Mouse (Mus musculus): ENCODE results near the gene Slc12a4.
"Not testable (repeated sequence)": the region's sequence is repeated elsewhere in the genome, so short reads cannot be mapped to it uniquely, and the experiment has no call there.

Gene Slc12a4

DNA sequence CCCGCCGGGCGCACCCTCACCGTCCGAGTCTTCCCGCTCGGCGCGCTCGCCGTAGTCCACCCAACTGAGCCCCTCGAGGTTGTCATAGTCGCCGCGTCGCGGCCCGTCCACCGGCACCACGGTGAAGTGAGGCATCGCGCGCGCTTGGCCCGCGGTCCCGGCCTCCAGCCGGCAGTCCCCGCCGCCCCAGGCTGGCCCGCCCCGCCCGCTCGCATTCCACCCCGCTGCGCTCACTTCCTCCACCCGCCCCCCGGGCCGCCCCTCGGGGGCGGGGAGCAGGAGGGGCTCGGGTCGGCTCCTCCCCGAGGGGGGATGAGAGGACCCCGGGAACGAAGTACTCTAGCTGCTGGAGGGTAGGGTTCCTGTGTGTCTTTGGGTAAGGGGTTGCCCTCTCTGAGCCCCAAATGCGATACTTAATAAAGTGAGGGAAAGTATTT is at the start of gene Slc12a4:
Slc12a4 (minus strand) TSS at position 193 of the 437 bp plus-strand sequence.
- DNase-seq (ENCODE audit: low read depth, low spot score), result peak; percentile 48

DNA sequence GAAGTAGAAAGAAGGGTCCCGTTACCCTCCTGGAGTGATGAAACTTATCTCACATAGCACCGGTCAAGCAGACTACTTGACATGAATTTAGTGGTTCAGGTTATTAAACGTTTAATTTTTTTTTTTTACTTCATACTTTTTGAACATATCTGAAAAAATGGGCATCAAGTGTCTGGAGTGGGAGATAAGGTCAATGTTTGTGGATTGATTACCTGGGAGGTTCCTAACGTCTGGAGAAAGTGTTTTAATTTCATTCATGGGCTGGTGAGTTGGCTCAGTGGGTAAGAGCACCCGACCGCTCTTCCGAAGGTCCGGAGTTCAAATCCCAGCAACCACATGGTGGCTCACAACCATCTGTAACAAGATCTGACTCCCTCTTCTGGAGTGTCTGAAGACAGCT is 46.3 kb upstream of the Slc12a4 start:
- not testable (repeated sequence) for DNase-seq (ENCODE audit: low read depth, low spot score)

DNA sequence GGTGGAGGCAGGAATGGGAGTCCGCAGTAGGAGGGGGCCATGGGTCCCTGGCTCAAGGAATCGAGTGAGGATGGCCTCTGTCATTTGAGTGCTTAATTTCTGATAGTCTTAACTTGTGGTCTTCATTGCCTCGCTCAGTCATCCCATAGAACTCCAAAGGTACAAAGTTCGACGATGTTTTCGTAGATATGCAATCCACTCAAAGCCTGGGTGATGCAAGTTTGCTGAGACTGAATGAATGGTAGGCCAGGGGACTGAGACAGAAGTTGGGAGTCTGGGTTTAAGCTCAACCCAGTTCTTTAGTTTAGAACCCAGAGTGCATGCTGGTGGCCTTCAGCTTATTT is 45.7 kb upstream of the Slc12a4 start, which contains the start of gene Ddx28:
Ddx28 (minus strand) TSS at position 240 of the 344 bp plus-strand sequence.
- no peak for DNase-seq (ENCODE audit: low read depth, low spot score)

DNA sequence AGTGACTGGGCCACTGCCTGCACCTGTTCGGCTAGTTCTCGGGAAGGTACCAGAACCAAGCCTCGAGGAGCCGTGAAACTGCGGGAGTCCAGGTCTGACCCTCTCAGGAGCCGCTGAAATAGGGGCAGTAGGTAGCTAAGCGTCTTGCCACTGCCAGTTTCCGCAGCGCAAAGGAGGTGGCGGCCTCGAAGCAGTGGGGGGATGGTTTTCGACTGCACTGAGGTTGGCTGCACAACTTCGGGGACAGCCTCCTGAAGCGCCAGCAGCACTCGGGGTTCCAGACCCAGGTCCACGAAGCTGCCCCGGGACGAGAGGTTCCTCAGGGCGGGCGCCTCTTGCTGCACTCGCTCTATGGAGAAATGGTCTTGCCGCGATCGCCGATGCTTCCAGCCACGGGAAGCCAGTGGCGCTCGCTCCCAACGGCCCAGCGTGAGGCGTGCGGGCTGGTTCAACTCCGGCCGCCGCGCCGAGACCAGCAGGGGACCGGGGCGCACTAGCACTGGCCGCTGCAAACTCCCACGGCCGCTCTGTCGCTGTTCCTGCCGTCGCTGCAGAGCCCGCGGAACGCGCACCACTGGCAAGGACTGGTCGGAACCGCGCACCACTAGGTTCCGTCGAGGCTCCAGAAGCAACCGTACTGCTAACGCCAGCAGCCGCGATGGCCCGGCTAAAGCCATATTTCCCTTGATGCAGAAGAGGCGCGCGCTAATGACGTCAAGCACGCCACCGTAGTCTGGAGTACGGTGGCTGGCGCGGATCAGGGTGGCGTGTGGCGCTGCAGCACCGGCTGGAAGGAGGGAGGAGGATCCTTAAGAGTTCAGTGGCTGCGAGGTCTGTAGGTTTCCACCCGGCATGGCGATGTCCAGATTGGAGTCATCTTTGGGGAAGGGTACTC is 45.1 kb upstream of the Slc12a4 start:
- DNase-seq (ENCODE audit: low read depth, low spot score), result peak; percentile 91

DNA sequence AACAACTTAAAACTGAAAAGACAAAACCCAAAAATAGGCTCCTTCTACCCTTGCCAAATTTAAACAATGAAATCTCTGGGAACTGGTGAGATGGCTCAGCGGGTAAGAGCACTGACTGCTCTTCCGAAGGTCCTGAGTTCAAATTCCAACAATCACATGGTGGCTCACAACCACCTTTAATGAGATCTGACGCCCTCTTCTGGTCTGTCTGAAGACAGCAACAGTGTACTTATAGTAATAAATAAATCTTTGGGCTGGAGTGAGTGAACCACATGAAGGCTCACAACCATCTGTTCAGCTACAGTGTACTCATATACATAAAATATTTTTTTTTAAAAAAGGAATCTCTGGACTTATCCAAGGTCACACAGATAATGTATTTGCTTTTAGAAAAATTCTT is 42.0 kb upstream of the Slc12a4 start:
- not testable (repeated sequence) for DNase-seq (ENCODE audit: low read depth, low spot score)

DNA sequence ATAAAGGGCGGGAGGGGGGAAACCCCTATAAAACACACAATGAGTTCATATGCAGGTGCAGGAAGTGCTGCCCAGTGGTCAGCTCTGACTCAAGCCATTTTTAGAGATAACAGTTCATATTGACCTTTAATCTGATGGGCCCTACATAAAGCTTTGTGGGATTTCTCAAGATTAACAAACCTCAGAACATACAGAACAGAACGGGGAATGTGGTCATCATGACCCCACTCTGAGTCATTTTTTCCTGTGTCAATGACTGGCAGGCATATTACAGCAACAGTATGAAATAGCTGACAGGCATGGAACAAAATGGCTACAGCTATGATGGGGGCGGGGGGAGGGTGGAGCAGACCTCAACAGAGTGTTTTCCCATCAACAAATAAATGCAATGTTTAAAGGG is 41.2 kb upstream of the Slc12a4 start:
- no peak for DNase-seq (ENCODE audit: low read depth, low spot score)

DNA sequence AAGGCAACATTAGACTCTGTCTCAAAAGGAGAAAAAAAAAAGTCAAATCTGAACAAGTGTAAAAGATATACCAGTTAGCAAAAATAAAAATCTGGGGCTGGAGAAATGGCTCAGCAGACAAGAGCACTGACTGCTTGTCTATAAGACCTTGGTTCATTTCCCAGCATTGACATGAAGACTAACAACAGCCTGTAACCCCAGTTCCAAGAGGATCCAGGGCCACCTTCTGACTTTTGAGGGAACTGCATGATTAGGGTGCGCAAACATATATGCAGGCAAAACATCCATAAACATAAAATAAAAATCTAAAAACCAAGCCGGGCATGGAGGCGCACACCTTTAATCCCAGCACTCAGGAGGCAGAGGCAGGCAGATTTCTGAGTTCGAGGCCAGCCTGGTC is 40.5 kb upstream of the Slc12a4 start:
- DNase-seq (ENCODE audit: low read depth, low spot score), result no peak

DNA sequence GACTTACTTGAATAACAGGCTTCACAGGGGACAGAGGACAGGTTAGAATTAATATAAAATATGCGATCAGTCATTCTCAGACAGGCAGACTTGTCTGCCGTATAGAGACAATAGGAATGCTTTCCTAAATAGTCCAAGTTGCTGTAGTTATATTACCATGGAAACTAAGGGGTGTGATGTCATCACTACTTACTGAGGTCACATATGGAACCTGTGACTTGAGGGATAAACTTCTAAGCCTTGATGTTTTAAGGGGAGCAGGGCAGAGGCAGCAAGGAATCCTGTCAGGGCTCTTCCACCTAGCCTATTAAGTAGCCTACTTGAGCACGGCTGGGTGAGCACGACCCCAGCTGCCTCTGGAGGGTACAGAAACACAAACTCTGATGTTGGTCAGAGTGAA is 40.0 kb upstream of the Slc12a4 start, which contains the start of gene Dpep2nb:
Dpep2nb (minus strand) TSS at position 101 of the 400 bp plus-strand sequence.
- no peak for DNase-seq (ENCODE audit: low read depth, low spot score)

DNA sequence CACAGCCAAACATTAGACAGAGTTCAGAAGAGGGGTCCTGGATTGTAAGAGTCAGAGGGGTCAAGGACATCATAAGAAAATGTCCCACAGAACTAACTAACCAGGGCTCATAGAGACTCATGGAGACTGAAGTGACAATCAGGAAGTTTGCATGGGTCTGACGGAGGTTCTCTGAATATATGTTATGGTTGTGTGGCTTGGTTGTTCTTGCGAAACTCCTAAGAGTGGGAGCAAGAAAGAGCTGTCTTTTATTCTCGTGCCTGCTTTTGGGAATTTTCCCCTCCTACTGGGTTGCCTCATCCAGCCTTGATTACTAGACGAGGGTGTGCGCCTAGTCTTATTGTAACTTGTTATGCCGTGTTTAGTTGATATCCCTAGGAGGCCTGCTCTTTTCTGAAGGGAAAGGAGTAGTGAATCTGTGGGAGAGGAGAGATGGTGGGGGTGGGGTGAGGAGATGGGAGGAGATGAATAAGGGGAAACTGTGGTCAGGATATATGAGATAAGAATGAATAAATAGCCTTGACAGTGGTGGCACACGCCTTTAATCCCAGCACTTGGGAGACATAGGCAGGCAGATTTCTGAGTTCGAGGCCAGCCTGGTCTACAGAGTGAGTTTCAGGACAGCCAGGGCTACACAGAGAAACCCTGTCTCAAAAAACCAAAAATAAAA is 38.8 kb upstream of the Slc12a4 start:
- DNase-seq (ENCODE audit: low read depth, low spot score), result no peak

DNA sequence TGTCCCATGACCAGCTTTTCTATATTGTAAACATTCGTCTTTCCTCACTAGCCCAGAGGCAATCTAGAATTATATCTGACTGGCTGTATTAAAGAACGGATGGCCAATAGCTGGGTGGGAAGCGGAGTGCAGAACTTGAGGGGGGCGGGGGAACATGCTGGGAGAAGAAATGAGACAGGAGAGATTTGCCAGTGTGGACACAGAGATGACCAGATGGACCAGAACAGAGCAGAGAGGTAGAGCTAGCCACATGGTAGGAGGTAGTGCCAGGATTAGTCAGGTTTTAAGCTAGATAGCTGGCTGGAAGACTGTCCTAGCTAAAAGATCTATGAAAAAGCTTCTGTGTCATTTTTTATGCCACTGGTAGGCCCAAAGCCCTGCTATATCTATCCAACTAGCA is 36.0 kb upstream of the Slc12a4 start:
- DNase-seq (ENCODE audit: low read depth, low spot score), result no peak

DNA sequence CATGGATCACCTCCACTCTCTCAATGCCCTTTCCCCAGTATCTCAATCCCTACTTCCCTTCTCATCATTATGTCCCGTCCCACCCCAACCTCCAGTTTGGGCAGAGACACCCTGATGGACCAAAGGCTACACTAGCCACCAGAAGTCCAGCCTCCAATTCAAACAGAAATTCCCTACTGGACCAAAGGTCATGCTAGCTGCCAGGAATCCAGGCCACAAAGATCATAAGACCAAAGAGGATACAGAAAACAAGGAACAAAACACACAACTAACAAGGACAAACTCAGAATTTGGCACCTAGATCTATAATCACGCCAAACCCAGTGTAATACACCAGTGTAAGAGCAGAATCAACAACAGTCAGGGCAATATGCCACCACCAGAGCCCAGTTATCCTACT is 33.1 kb upstream of the Slc12a4 start:
- DNase-seq (ENCODE audit: low read depth, low spot score), result no peak

DNA sequence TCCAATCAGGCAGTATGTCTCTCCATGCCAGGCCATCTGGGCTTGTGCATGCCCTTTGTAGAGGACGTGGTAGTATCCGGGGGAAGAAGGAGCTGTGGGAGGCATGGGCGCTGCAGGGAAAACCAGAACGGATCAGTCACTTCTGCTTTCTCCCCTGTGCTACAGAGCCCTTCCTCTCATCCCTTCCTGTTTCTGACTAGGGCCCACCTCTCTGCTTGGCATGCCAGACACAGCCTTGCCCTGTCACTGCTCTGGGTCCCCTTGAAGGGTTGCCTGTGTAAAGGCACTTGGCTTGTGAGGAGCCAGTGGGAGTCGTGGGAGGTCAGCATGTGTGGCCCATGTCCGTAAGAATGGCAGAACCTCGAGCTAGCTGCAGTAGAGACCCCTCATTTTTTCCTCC is 30.5 kb upstream of the Slc12a4 start:
- DNase-seq (ENCODE audit: low read depth, low spot score), result no peak

DNA sequence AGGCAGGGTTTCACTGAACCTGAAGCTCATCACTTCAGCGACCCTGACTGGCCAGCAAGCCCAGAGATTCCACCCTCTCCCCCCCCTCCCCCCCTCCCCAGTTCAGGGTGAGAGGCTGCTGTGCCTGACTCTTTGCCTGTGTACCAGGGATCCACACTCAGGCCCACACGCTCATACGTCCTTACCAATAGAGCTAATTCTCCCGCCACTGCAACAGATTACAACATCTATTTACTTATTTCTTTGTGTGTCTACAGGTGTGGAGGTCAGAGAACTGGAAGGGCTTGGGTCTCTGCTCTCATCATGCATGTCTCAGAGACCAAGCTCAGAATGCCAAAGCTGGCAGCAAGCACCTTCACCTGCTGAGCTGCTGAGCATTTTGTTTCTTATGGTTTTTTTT is 27.3 kb upstream of the Slc12a4 start:
- DNase-seq (ENCODE audit: low read depth, low spot score), result no peak

DNA sequence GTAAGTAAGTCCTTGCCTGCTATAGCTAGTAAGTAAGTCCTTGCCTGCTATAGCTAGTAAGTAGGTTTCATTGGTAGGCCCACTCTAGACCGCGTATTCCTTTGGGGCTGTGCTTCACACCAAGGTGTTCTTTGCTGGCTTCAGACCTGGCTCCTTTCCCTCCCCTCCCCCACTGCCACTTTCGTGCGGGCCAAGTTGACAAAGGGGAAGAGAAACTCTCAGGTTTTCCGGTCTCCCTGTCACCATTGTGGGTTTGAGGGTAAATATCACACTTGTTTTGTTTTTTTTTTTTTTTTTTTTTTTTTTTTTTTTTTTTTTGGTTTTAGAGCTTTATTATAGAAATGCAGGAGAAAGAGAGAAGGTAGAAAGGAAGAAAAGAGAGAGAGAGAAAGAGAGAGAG is 26.6 kb upstream of the Slc12a4 start:
- DNase-seq (ENCODE audit: low read depth, low spot score), result no peak

DNA sequence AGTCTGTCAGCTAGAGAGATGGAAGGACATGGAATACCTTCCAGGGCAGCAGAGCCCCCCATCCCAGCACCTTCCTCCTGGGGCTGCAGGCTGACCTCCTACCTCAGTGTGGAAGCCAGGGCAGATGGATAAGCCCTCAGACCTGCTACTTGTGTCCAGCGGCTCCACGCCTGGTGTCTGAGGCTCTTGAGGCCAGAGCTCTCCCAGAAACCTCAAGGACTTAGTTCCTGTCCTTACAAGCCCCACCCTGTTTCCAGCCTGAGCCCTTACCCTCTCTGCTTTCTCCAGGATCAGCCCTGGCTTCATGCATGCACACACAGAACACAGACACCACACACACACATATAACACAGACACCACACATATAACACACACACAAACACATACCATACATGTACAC is 25.6 kb upstream of the Slc12a4 start:
- no peak for DNase-seq (ENCODE audit: low read depth, low spot score)

DNA sequence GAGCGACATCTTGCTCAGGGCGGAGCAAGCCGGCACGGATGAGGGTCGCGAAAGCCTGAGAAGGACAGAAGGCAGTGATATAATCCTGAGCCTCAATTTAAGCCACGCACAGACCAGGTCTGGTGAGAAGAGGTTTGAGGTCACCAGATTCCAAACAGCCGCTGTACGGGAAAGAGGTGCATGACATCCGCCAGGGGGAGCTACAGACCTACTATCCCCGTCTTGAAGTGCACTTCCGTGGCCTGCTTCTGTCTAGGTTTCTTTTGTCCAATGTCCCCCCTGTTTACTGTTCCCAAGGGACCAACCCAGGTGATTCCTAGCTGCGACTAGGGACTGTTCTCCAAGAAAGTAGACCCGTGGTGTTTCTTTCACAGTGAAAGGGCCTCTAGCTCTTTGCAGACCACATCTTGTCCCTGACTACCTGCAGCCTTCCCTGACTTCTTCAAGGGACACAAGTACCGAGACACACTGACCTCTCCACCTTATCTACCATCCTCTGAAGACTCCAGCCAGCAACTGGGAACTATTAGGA is 25.0 kb upstream of the Slc12a4 start, which contains the start of gene Dus2:
Dus2 (plus strand) TSS at position 482 of the 532 bp plus-strand sequence.
- DNase-seq (ENCODE audit: low read depth, low spot score), result peak; percentile 65

DNA sequence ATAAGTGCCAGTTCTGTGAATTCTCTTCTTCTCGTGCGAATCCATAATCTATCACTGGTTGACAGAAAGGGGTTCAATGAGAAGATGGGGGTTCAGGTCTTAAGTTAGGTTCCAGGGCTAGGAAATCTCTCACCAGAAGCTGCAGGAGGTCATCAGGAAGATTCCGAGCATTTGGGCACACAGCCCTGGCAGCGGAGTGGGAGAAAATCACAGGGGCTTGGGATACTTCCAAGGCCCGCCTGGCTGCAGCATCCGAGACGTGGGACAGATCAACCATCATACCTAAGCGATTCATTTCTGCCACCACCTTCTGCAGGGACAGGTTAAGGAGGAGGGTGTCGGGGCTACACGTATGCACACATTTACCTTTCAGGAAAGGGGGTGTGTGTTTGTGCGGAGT is 22.6 kb upstream of the Slc12a4 start:
- no peak for DNase-seq (ENCODE audit: low read depth, low spot score)

DNA sequence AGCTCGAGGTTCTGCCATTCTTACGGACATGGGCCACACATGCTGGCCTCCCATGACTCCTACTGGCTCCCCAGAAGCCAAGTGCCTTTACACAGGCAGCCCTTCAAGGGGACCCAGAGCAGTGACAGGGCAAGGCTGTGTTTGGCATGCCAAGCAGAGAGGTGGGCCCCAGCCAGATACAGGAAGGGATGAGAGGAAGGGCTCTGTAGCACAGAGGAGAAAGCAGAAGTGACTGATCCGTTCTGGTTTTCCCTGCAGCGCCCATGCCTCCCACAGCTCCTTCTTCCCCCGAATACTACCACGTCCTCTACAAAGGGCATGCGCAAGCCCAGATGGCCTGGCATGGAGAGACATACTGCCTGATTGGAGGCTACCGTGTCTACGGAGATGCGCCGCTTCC is 17.5 kb upstream of the Slc12a4 start:
- DNase-seq (ENCODE audit: low read depth, low spot score), result not testable (repeated sequence)

DNA sequence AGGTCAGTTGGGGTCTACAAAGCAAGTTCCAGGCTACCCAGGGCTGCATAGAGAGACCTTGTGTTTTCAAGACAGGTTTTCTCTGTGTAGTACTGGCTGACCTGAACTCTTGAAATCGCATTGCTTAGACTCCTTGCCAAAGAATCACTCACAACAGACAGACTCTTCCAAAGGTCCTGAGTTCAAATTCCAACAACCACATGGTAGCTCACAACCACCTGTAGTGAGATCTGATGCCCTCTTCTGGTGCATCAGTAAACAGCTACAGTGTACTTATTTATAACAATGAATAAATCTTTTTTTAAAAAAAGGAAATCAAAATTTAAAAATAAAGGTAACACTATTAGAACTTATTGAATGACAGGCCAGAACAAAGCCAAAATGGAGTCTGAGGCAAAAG is 15.2 kb upstream of the Slc12a4 start:
- DNase-seq (ENCODE audit: low read depth, low spot score), result no peak

DNA sequence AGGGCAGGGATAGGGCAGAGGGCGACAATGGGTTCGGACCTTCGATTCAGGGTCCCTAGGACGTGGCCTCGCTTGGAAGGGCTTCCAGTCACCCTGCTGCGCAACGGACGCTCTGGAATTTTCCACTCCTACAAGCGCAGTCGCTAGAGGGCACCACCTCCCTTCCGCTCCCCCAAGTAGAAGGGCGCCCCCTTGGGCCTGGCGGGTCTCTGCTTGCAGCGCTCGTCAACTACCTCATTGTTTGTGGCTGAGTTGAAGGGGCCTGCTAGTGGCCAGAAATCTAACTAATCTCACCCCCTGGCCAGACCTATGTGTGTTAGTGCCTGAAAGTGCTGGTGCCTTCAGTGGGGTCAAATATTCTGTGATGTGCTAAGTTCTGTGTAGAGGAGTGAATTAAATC is 13.4 kb upstream of the Slc12a4 start, which contains the start of gene Dpep3:
Dpep3 (minus strand) TSS at position 105 of the 400 bp plus-strand sequence.
- DNase-seq (ENCODE audit: low read depth, low spot score), result no peak

DNA sequence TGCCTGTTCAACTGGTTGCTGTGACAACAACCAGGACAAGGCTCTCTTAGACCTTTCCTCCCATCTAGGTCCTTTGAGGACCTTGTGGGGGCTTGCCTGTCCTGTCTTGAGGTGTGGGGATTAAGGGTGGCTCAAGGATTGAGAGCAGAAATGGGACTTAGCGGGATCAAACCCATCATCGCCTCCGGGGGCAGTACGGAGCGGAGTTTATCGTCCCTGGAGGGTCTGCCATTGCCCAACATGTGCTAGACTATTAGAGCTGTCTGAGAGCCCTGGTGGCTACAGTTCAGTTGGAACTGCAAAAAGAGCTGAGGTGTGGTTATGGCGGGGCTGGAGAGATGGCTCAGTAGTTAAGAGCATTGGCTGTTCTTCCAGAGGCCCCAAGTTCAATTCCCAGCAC is 9.5 kb upstream of the Slc12a4 start:
- DNase-seq (ENCODE audit: low read depth, low spot score), result peak; percentile 50

DNA sequence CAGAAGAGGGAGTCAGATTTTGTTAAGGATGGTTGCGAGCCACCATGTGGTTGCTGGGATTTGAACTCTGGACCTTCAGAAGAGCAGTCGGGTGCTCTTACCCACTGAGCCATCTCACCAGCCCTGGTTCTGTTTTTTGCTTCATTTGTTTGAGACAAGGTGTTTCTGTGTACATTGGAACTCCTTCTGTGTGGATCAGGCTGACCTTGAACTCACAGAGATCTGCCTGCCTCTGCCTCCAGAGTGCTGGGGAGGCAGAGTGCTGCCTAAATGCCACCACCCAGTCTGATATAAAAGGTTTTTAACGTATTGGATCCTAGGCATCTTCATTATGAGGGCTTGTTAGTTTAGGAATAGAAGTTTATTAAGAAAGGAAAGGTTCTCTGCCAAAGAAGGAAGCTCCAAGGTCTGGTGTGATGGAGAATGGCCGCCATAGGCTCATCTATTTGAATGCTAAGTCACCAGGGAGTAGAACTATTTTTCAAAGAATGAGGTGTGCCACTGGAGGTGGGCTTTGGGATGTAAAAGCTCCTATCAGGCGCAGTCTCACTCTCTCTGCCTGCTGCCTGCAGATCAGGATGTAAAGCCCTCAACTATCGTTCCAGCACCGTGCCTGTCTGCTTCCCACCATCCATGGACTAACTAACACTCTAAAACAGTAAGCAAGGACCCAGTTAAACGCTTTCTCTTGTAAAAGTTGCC is 5.3 kb upstream of the Slc12a4 start:
- DNase-seq (ENCODE audit: low read depth, low spot score), result no peak

All from WW6 (cell line).